Mouse (Mus musculus): ENCODE results near the gene Serpina1d. TPM values are rescaled to one million over a fixed set of nuclear protein-coding genes. Genes with fewer than 3 reads are reported as not detected.
"Not testable (repeated sequence)": the region's sequence is repeated elsewhere in the genome, so short reads cannot be mapped to it uniquely, and the experiment has no call there.

Gene Serpina1d
- polyA plus RNA-seq (2021) = not detected

- POLR2A ChIA-PET; in situ Hi-C loops (cut with MboI; ENCODE audit: low pct_unique_long_range_greater_than_20kb); DNase-seq (ENCODE audit: low read depth, low spot score); ATAC-seq; H3K27me3 ChIP-seq; CTCF ChIA-PET: not testable (repeated sequence)
These were observed at the start of gene Serpina1d for GRCm38 (mm10) chr12:103773246-103773851. Serpina1d (minus strand) TSS chr12:103773592.

- H3K27me3 ChIP-seq; in situ Hi-C loops (cut with MboI; ENCODE audit: low pct_unique_long_range_greater_than_20kb); CTCF ChIA-PET; POLR2A ChIA-PET; DNase-seq (ENCODE audit: low read depth, low spot score); ATAC-seq: not testable (repeated sequence)
These were observed 2.8 kb downstream of the Serpina1d start for GRCm38 (mm10) chr12:103770597-103770996.

GRCm38 (mm10) chr12:103763083-103763482 is 10.3 kb downstream of the Serpina1d start:
- CTCF ChIA-PET; POLR2A ChIA-PET; in situ Hi-C loops (cut with MboI; ENCODE audit: low pct_unique_long_range_greater_than_20kb); DNase-seq (ENCODE audit: low read depth, low spot score); ATAC-seq; H3K27me3 ChIP-seq: not testable (repeated sequence)

GRCm38 (mm10) chr12:103760316-103760715 is 13.1 kb downstream of the Serpina1d start:
- DNase-seq (ENCODE audit: low read depth, low spot score); CTCF ChIA-PET; in situ Hi-C loops (cut with MboI; ENCODE audit: low pct_unique_long_range_greater_than_20kb); ATAC-seq; POLR2A ChIA-PET; H3K27me3 ChIP-seq: not testable (repeated sequence)

- CTCF ChIA-PET; H3K27me3 ChIP-seq; ATAC-seq; POLR2A ChIA-PET; in situ Hi-C loops (cut with MboI; ENCODE audit: low pct_unique_long_range_greater_than_20kb); DNase-seq (ENCODE audit: low read depth, low spot score): not testable (repeated sequence)
These were observed 27.4 kb downstream of the Serpina1d start for GRCm38 (mm10) chr12:103745957-103746356.

- DNase-seq (ENCODE audit: low read depth, low spot score); CTCF ChIA-PET; H3K27me3 ChIP-seq; ATAC-seq; in situ Hi-C loops (cut with MboI; ENCODE audit: low pct_unique_long_range_greater_than_20kb); POLR2A ChIA-PET: not testable (repeated sequence)
These were observed 35.4 kb downstream of the Serpina1d start for GRCm38 (mm10) chr12:103737791-103738580.

- in situ Hi-C loops (cut with MboI; ENCODE audit: low pct_unique_long_range_greater_than_20kb); ATAC-seq; CTCF ChIA-PET: not testable (repeated sequence)
These were observed 37.8 kb downstream of the Serpina1d start for GRCm38 (mm10) chr12:103735566-103735965.

GRCm38 (mm10) chr12:103735101-103735500 is 38.3 kb downstream of the Serpina1d start:
- CTCF ChIA-PET; H3K27me3 ChIP-seq; ATAC-seq; POLR2A ChIA-PET; in situ Hi-C loops (cut with MboI; ENCODE audit: low pct_unique_long_range_greater_than_20kb); DNase-seq (ENCODE audit: low read depth, low spot score): not testable (repeated sequence)

More at GRCm38 (mm10) chr12:103735566-103735965, 37.8 kb downstream of the Serpina1d start:
- DNase-seq (ENCODE audit: low read depth, low spot score); POLR2A ChIA-PET; H3K27me3 ChIP-seq: not testable (repeated sequence)

Other genes starting within 250 kb of the Serpina1d start
- 10.6 TPM for gene Ppp4r4, start 241.3 kb downstream of the Serpina1d start, polyA plus RNA-seq (2021)
- gene Serpina10, start 142.1 kb downstream of the Serpina1d start, polyA plus RNA-seq (2021) = 109 TPM
- gene Serpina6, start 116.4 kb downstream of the Serpina1d start, polyA plus RNA-seq (2021) = 46.6 TPM
- 1.4 TPM for gene Serpina16, start 97.5 kb downstream of the Serpina1d start, polyA plus RNA-seq (2021)
- 0.49 TPM for gene Serpina1f, start 78.1 kb downstream of the Serpina1d start, polyA plus RNA-seq (2021)
- gene Serpina1b, start 56.8 kb upstream of the Serpina1d start, polyA plus RNA-seq (2021) = 0.50 TPM
- 0.05 TPM for gene Serpina1a, start 90.0 kb upstream of the Serpina1d start, polyA plus RNA-seq (2021)
- gene Serpina1c, start 131.3 kb upstream of the Serpina1d start, polyA plus RNA-seq (2021) = not detected
- gene Serpina1e, start 185.4 kb upstream of the Serpina1d start, polyA plus RNA-seq (2021) = 0.14 TPM
- not detected for gene Serpina11, start 216.4 kb upstream of the Serpina1d start, polyA plus RNA-seq (2021)
- gene Serpina9, start 240.2 kb upstream of the Serpina1d start, polyA plus RNA-seq (2021) = 0.08 TPM

Measured in Patski (cell line).